Mouse (Mus musculus): ENCODE measurements around the gene Sema4b. TPM values are rescaled to one million over a fixed set of nuclear protein-coding genes. Genes with fewer than 3 reads are reported as not detected.
A peak's percentile ranks its signal among the peaks of the same experiment; 100 is the strongest.

The Sema4b gene
- polyA plus RNA-seq, 2 experiments = 6.1 to 8.5 TPM

GRCm38 (mm10) chr7:80213604-80214003 lies 27.0 kb downstream of the Sema4b start:
- Histone ChIP-seq H3K4me3 (ENCODE audit: insufficient read depth in 1 of 2, low read depth in 2 of 2, low read length in 2 of 2) (no peak overlapping the region), H3K36me3 (replicated peaks; ENCODE audit: control insufficient read depth, insufficient read depth, low read depth) (peaks cover 61% of the 10 kb centered on the region), H3K4me1 (replicated peaks; ENCODE audit: control insufficient read depth in 2 of 2, insufficient read depth in 2 of 2, low read length in 1 of 2) (peaks cover 31 to 41% of the 10 kb centered on the region in 2 experiments), H3K4me2 (ENCODE audit: low read depth) (no peak overlapping the region), H3K27me3 (ENCODE audit: control insufficient read depth, insufficient read depth, low read length) (no peaks in the 10 kb centered on the region), H3K9ac (replicated peaks) (no peak overlapping the region), H3K9me3 (ENCODE audit: control insufficient read depth, low read length) (no peaks in the 10 kb centered on the region), H3K27ac (peak overlapping the region; percentile 33; the same call in 1 of the 2 replicates)
- ATAC-seq (ENCODE audit: insufficient read depth) (no peak), DNase-seq (ENCODE audit: low read depth in 3 of 3, low spot score in 3 of 3) (no peak)
- TF ChIP-seq CTCF (IDR thresholded peaks at IDR 0.05; ENCODE audit: low read depth) = no peak
- TF ChIP-seq EP300 (IDR thresholded peaks at IDR 0.05; ENCODE audit: low read depth) = no peak
- WGBS (ENCODE audit: insufficient replicate concordance) = 91% methylated on average over 7 of the region's 7 CpGs

GRCm38 (mm10) chr7:80214459-80214858 lies 27.8 kb downstream of the Sema4b start:
- Histone ChIP-seq H3K9me3 (ENCODE audit: control insufficient read depth, low read length) (no peaks in the 10 kb centered on the region), H3K9ac (replicated peaks) (no peak overlapping the region), H3K4me3 (ENCODE audit: insufficient read depth in 1 of 2, low read depth in 2 of 2, low read length in 2 of 2) (no peak overlapping the region), H3K36me3 (replicated peaks; ENCODE audit: control insufficient read depth, insufficient read depth, low read depth) (peaks cover 70% of the 10 kb centered on the region), H3K27ac (peak overlapping the region; percentile 54; the same call in 1 of the 2 replicates), H3K4me1 (replicated peaks; ENCODE audit: control insufficient read depth in 2 of 2, insufficient read depth in 2 of 2, low read length in 1 of 2) (peaks cover 25 to 36% of the 10 kb centered on the region in 2 experiments), H3K4me2 (ENCODE audit: low read depth) (no peak overlapping the region), H3K27me3 (ENCODE audit: control insufficient read depth, insufficient read depth, low read length) (no peaks in the 10 kb centered on the region)
- WGBS (ENCODE audit: insufficient replicate concordance) = 83% methylated on average over 8 of the region's 8 CpGs
- ATAC-seq (ENCODE audit: insufficient read depth) (no peak), DNase-seq (ENCODE audit: low read depth in 3 of 3, low spot score in 3 of 3) (no peak)
- TF ChIP-seq EP300 (IDR thresholded peaks at IDR 0.05; ENCODE audit: low read depth) = no peak
- TF ChIP-seq CTCF (IDR thresholded peaks at IDR 0.05; ENCODE audit: low read depth) = no peak

- H3K9ac ChIP-seq (replicated peaks) = peak overlapping the region; percentile 38
- peak overlapping the region; percentile 54 for H3K27ac ChIP-seq
- H3K4me2 ChIP-seq (ENCODE audit: low read depth) = no peak overlapping the region
- peaks cover 15 to 26% of the 10 kb centered on the region in 2 experiments for H3K4me1 ChIP-seq (replicated peaks; ENCODE audit: control insufficient read depth in 2 of 2, insufficient read depth in 2 of 2, low read length in 1 of 2)
- peak; percentile 98 for TF ChIP-seq CTCF (IDR thresholded peaks at IDR 0.05; ENCODE audit: low read depth)
- TF ChIP-seq EP300 (IDR thresholded peaks at IDR 0.05; ENCODE audit: low read depth) = no peak
- H3K9me3 ChIP-seq (ENCODE audit: control insufficient read depth, low read length) = no peaks in the 10 kb centered on the region
- DNase-seq (ENCODE audit: low read depth in 3 of 3, low spot score in 3 of 3) = no peak
- ATAC-seq (ENCODE audit: insufficient read depth) = peak; percentile 64
- no peak overlapping the region for H3K4me3 ChIP-seq (ENCODE audit: insufficient read depth in 1 of 2, low read depth in 2 of 2, low read length in 2 of 2)
- WGBS (ENCODE audit: insufficient replicate concordance) = 31% methylated on average over 4 of the region's 4 CpGs
- no peaks in the 10 kb centered on the region for H3K27me3 ChIP-seq (ENCODE audit: control insufficient read depth, insufficient read depth, low read length)
- peaks cover 79% of the 10 kb centered on the region for H3K36me3 ChIP-seq (replicated peaks; ENCODE audit: control insufficient read depth, insufficient read depth, low read depth)
Measured at GRCm38 (mm10) chr7:80215398-80215797, 28.8 kb downstream of the Sema4b start.

- H3K4me3 ChIP-seq (ENCODE audit: insufficient read depth in 1 of 2, low read depth in 2 of 2, low read length in 2 of 2) = no peak overlapping the region
- no peak for TF ChIP-seq EP300 (IDR thresholded peaks at IDR 0.05; ENCODE audit: low read depth)
- TF ChIP-seq CTCF (IDR thresholded peaks at IDR 0.05; ENCODE audit: low read depth) = 0 out of 2 replicates have a peak, but pooled peaks have one; percentile 6
- H3K9ac ChIP-seq (replicated peaks) = no peak overlapping the region
- peaks cover 5 to 15% of the 10 kb centered on the region in 2 experiments for H3K4me1 ChIP-seq (replicated peaks; ENCODE audit: control insufficient read depth in 2 of 2, insufficient read depth in 2 of 2, low read length in 1 of 2)
- H3K4me2 ChIP-seq (ENCODE audit: low read depth) = no peak overlapping the region
- 87% methylated on average over 8 of the region's 8 CpGs for WGBS (ENCODE audit: insufficient replicate concordance)
- peaks cover 91% of the 10 kb centered on the region for H3K36me3 ChIP-seq (replicated peaks; ENCODE audit: control insufficient read depth, insufficient read depth, low read depth)
- ATAC-seq (ENCODE audit: insufficient read depth) = no peak
- H3K27me3 ChIP-seq (ENCODE audit: control insufficient read depth, insufficient read depth, low read length) = no peaks in the 10 kb centered on the region
- H3K9me3 ChIP-seq (ENCODE audit: control insufficient read depth, low read length) = no peaks in the 10 kb centered on the region
- no peak overlapping the region for H3K27ac ChIP-seq
- DNase-seq (ENCODE audit: low read depth in 3 of 3, low spot score in 3 of 3) = no peak
Measured at GRCm38 (mm10) chr7:80216566-80216965, 29.9 kb downstream of the Sema4b start.

GRCm38 (mm10) chr7:80218666-80219065 lies 32.0 kb downstream of the Sema4b start:
- Histone ChIP-seq H3K9ac (replicated peaks) (no peak overlapping the region), H3K27me3 (ENCODE audit: control insufficient read depth, insufficient read depth, low read length) (no peaks in the 10 kb centered on the region), H3K27ac (no peak overlapping the region), H3K9me3 (ENCODE audit: control insufficient read depth, low read length) (no peaks in the 10 kb centered on the region), H3K4me2 (ENCODE audit: low read depth) (no peak overlapping the region), H3K4me3 (ENCODE audit: insufficient read depth in 1 of 2, low read depth in 2 of 2, low read length in 2 of 2) (no peak overlapping the region), H3K36me3 (replicated peaks; ENCODE audit: control insufficient read depth, insufficient read depth, low read depth) (peaks cover 94% of the 10 kb centered on the region), H3K4me1 (replicated peaks; ENCODE audit: control insufficient read depth in 2 of 2, insufficient read depth in 2 of 2, low read length in 1 of 2) (peaks cover 0 to 5% of the 10 kb centered on the region in 2 experiments; a peak in 1 of 4 replicates)
- 90% methylated on average over 9 of the region's 9 CpGs for WGBS (ENCODE audit: insufficient replicate concordance)
- DNase-seq (ENCODE audit: low read depth in 3 of 3, low spot score in 3 of 3) (no peak), ATAC-seq (ENCODE audit: insufficient read depth) (no peak)
- TF ChIP-seq EP300 (IDR thresholded peaks at IDR 0.05; ENCODE audit: low read depth) (no peak), CTCF (IDR thresholded peaks at IDR 0.05; ENCODE audit: low read depth) (no peak)

All from liver, embryonic 14.5 days (tissue).